Mouse (Mus musculus) granulocyte monocyte progenitor cell, adult 5-6 weeks (primary cell): ENCODE measurements at regions not wholly inside any gene's neighbourhood (a gene's known extent, or its start where the extent isn't known, plus 50 kb on each side); places are given as distances from the start of the nearest gene placed in this dataset.
A peak's percentile ranks its signal among the peaks of the same experiment; 100 is the strongest.

ENCODE experiments used
- ATAC-seq: replicated peaks from 2 replicates; pipeline ENCODE4 v1.8.0; 2016; ENCODE audit warnings: mild to moderate bottlenecking, moderate TSS enrichment, inconsistent platforms; ENCODE audit not compliant: poor library complexity, severe bottlenecking

DNA sequence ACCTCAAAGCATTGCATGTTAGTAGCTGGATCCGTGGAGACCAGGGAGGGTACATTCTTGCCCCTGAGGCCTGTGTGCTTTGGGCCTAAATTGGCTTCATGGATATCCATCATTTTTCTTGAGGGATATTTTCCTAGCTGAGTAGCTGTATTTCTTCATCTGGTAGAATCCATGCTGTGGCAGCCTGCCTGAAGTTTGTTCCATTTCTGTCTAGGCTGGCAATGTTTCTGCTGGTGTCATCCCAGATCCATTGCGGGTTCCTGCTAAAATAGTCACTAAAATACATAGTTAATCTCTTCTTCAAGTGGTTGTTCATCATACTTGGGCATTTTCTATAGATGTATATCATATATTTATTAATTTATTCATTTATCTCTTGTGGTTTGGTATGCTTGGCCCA, 253.7 kb downstream of the Olfm4 start:
- ATAC-seq: no peak

DNA sequence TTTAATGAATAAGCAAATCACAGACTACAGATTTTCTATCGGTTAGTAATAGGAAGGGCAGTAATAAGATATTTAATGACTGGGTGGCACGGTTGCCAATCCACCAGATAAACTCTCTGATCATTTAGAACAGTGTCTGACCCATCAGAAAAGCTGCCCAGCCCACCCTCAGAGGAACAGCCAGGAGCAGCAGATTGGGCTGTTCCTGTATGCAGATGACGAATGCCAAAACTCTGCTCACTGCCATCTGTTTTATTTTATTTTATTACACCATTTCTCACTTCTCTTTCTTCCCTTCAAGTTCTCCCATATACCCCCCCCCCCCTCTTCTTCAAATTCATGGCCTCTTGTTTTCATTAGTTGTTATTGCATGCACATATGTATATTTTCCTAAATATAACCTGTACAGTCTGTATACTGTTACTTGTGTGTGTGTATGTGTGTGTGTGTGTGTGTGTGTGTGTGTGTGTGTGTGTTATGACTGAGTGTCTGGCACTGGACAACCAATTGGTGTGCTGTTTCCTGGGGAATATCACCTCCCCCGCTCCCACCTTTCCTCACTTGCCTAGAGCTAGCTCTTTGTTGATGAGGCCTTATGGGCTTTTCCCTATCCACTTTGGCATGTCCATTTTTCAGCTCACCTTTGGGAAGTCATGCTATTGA, 260.9 kb downstream of the Olfm4 start:
- no peak for ATAC-seq

DNA sequence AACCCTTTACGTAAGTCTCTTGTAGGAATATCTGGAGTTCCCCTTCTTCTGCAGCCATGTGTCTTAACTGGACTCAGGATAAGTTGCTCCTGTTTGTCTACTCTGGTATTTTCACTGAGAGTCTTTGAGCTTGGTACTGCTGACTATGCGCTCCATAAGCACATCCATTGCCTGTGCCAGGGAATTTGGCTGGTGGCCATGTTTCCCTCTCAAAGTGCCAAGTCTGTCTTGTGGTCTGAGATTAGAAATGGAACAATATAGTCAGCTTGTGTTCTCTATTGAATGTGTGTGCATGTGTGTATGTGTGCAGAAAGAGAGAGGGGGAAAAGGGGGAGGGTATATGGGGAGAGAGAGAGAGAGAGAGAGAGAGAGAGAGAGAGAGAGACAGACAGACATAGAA, 263.7 kb downstream of the Olfm4 start:
- no peak for ATAC-seq

DNA sequence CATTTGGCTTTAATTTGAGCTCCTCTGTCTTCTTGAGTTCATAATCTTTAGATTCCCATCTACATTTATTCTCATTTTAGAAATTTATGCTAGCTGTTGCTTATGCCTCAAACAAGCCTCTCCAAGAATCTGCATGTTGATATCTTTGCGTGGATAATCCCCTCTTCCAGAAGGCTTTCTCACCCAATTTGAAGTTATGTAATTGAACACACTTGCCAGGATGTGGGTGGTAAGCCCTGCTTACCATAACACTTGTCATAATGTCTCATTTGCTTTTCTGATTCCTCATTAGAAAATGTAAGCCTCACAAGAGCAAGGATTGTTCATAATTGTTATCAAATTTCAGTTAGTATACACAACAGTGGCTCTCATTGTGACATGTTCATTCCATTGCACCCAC, 266.0 kb downstream of the Olfm4 start:
- ATAC-seq: no peak

DNA sequence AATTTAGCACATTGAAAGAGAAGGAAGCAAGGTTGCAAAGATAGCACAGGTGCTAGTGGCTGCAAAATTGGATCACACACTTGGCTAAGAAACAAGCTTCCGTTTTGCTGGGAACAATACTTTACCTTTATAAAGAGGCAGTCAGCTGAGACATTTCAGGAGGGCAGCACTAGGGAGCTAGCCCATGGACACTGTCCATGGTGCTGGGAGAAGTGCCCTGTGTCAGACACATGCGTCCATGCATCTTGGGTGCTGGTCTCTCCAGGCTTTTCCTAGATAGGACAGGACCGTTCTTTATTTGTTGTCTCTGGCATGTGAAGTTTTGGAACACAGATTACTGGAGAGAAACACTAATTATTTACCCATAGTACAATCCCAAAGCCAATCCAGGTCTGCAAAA, 273.2 kb downstream of the Olfm4 start:
- ATAC-seq: no peak

DNA sequence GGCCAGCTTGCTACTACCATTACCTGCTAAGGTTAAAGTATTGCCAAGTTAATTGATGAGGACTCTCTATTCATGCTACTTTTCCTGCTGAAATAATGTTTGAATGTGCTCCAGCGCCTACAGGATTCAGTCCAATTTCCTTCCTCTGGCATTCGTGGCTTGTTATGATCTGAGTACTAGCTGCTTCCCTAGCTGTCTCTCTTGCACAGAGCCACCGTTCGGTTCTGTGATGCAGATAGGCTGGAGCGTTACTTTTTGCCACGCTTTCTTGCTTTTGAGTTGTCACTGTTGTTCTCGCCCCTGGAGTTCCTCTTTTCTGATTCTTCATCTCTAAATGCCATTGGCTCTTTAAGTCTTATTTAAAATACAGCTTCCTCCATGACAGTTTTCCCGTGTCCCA, 279.3 kb downstream of the Olfm4 start:
- ATAC-seq: no peak

DNA sequence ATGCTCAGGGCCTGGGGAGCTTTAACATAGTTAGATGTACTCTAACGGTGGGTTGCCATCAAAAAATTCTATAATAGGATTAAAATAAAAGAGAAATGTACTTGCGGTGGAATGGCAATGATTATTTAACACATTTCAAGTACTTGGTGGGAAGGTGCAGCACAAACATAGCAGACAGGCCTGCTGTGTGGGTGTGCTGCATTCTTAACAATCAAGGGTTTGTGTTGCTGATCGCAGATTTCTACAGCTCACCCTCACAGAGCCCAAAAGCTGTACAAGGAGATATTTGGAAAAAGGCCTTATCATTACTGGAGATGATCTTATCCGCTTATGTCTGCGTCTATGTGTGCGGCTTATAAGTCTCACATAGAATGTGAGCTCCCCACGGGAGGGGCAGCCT, 281.2 kb downstream of the Olfm4 start:
- ATAC-seq: no peak

DNA sequence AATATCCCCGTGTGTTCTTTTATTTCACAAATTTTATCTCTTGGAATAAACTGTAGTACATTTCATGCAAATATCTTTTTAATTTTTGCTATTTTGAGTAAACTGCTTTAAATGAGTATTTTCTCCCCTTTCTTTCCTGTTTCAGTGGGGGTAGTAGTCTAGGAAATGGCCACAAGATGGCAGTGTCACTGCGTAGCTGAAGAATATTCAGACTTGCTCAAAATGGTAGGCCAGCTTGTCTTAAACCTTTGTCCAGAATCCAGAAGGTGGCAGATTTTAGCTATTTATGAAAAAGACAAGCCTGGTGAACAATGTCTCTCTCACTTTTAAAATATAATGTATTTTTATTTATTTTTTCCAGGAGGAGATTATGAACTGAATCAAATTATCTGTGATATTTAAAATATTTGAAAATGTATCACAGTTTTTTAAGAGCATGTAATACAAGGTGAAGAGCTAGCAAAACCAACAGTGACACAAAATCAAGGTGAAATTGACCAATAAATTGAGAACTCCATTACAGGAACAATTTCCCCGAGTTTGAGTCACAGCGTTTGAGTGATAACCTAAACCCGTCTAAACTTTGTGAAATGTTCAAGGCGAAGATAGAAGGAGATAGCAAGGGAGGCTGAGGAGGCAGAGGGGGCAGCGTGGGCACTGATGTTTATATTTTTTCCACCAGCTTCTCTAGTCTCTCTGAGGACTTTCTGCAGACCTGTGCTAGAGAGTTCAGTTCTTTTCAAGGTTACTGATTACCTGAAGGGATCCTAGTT, 285.5 kb downstream of the Olfm4 start:
- peak; percentile 37; the same call in 1 of the 2 replicates for ATAC-seq

DNA sequence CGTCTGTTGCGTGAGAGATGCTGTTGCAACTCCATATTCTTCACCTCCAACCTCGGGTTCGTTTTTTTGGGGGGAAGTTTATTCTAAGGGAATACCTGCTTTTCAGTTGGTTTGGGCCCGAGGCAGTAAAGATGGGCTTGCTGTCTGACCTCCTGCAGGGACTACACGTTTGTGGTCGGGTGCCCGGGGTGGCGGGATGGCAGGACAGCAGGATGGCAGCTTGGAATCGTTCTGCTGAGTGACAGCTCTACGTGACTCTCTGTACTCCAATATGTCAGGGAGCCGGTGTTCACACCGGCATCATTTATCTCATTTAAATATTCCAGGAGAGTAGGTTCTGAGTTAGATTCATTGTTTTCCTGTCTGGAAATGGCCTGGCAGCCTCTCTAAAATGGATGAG, 286.2 kb downstream of the Olfm4 start:
- ATAC-seq: no peak

DNA sequence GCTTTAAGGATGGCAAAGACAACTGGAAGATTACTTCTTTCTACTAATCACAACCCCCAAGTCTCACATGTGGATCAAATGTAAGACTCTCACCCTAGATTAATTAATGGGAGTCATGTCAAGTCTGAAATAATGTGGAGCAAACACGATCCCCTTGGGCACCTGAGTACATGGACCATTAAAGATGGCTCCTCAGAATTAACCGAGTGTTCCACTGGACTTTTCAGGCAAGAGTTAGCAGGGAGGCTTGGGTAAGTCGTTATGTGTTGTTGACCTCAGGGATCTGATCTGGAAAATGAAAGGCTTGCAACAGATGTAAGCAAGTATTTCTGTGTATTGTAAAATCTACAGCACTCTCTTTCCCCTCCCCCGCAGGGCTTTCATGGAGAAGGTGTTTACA, 296.3 kb downstream of the Olfm4 start:
- ATAC-seq: no peak

DNA sequence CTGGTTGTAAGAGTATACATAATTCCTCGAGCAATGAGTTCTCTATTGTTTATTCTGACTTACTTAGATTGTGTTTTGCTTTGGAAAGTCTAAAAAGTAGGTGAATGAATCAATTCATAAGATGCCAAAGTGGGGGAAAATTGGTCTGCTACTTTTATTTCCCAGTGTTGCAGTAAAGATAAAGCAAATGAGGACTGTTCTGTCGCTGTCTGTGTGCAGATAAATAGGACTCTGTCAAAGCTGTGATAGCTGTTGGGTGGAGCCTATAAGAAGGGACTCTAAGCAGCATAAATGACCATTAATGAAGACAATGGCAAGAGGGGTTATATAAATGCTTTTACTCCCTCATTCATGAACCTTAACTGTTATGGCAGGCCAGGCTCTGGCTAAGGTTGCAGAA, 299.8 kb downstream of the Olfm4 start:
- no peak for ATAC-seq

DNA sequence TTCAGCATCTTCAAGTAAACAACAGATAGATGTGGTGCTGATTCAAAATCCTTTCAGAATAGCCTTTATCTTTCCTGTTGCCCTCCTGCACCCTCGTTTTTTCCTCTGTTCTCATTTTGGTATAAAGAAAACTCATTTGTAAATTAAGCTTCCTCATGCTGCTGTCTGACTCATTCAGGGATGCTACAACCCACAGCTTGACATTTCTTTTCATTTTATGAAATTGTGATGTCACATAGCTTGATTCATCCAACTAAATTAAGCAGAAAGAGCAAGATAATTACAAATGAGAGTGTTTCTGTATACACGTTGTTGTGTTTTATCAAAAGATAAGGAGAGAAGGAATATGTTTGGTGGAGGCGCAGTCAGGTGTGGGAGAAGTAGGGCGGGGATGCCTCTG, 307.5 kb downstream of the Olfm4 start:
- ATAC-seq: no peak

DNA sequence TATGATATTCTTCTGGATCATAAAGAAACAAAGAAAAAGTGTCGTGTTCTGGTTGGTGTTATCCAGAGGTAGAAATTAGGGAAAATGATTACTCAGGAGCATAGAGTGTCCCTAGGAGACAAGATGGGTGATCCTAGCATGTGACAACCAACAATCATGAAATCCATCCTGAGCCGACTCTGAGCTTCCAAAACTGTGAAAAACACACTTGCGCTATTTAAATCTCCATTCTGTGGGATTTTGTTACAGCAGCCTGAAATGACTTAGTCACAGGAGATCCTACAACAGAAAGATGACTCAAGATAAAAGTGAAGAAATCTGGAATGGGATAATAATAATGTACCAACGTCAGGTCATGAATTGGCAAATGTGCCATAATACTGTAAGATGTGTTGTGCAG, 309.5 kb downstream of the Olfm4 start:
- ATAC-seq: no peak

DNA sequence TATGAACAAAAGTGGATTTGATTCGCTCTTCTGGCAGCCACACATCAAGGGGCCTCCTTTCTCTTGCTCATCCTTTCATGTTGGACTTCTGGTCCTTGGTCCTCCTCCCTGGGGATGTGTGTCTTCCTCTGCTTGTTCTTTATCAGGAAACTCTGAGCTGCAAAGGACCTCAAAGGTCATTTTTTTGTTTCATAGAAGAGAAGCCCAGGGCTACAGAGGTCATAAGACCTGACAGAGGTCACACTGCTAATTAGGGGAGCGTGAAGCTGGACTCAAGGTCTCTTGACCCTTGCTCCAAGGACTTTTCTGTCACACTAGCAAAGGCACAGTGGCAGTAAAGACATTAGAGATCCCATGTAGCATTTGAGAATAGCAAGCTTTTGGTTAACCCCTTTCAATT, 345.8 kb downstream of the Olfm4 start:
- no peak for ATAC-seq

DNA sequence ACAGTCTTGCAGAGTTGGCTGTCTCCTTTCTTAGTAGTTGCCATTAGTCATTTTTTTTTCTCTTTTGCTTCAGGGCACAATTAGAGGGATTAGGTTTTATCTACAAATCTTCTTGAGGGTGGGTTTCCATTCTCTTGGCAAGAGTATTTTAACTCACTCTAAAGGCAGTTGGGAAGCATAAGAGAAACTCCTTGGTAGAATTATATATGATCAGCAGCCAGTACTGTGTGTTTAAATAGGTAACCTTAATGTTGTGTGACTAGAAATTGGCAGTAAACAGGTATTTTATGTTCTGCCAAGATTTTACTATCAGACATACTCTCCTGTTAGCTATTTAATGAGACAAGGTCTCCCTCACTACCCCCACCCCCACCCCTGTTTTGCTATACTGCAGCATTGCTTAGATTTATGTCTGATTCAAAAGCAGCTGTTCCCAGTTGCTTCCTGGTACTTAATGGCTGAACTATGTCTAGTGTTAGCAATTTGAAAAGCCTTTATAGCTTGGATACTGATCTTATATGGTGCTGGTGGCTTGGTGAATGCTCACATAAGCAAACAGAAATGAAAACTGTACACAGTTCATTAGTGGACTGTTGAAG, 378.2 kb downstream of the Olfm4 start:
- no peak for ATAC-seq

DNA sequence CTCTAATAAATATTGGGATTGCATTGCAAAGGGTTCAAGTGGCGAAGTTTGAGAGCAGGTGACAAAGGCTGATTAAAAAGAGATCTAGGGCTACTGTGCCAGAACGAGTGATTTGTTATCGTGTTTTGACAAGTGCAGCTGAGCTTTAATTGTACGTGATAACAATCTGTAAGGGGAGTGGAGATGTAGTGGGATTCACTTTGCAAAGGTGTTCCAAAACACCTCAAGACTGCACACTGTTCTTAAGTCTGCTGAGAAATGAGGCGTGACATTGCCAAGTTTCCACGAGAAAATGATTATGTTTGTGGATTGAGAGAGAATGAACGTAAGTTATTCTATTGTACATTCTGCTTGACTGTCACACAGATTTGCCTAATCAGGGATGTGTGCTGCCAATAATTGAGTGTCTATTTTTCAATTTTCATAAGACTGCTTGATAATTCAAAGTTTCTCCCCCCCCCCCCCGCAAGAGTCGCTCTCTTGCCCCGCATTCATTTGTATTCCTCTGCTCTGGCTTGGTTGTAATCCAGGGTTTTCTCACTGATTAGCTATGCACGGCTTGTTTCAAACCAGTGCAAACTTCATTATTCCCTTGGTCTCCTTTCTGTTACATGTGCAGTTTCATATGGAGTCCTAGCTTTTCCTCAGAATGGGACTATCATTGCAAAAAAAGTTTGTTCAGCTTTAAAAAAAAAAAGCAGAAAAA, 385.7 kb downstream of the Olfm4 start:
- ATAC-seq: no peak

DNA sequence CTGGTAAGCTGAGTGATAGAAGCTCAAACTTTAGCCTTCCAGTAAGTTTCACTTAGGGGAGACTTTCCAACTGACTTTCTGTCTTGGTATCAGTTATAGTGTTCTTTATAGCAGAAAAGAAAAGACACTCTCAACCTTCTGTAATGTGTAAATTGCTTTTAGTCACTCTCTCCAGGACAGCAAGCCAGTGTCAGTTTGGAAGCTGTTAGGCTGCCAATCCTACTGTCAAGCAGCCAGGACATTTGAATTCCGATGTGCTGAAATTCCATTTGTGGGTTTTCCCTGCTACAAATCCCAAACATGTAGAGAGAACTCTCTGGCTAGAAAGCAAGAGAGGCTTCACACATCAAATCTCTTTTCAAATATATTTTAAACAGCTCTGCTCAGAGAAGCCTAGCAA, 390.4 kb downstream of the Olfm4 start:
- no peak for ATAC-seq

DNA sequence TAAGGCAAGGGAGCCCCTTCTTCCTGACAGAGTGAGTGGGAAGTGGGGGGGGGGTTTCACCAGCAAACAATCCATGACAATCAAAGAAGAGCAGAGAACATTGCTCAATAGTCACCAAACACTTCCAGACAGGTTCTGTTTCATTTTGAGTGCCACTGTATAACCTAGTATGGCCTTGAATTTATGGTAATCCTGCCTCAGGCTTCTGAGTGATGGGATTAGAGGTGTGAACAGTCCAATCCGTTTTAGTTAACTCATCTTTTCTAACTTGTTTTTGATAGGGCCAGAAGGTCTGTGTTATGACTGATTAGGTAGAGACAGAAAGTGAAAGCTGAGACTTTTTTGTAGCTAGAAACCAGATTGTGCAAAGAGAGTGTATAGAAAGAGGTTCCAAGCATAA, 393.2 kb downstream of the Olfm4 start:
- ATAC-seq: no peak

DNA sequence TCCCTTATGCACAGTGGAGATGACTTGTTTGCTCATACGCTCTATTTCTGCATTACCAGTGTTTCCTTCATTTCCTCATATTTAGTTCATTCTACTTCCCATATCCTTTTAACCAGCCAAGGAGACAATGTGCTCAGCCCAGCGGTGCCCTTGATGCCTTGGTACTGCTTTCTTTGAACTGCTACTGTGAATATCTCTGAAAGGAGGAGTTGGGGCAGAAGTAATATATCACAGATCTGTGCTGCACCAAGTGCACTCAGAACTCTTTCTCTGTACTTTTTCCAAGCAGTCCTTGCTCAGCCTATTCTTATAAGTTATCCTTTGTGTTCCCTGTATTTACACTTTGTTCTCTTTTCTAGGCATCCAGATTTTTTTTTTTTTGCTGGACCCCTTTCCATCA, 407.5 kb downstream of the Olfm4 start:
- no peak for ATAC-seq

DNA sequence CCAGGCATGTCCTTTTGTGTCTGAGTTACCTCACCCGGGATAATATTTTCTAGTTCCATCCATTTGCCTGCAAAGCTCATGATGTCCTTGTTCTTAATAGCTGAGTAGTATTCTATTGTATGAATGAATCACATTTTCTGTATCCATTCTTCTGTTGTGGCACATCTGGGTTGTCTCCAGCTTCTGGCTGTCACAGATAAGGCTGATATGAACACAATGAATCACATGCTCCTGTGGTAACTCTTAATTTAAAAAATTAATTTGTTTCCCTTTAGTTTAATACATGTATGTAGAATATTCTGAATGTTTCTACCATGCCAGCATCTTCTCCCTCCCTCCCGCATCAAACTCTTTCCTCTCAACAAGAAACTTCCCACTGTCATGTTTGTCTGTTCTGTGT, 424.4 kb downstream of the Olfm4 start:
- ATAC-seq: no peak

DNA sequence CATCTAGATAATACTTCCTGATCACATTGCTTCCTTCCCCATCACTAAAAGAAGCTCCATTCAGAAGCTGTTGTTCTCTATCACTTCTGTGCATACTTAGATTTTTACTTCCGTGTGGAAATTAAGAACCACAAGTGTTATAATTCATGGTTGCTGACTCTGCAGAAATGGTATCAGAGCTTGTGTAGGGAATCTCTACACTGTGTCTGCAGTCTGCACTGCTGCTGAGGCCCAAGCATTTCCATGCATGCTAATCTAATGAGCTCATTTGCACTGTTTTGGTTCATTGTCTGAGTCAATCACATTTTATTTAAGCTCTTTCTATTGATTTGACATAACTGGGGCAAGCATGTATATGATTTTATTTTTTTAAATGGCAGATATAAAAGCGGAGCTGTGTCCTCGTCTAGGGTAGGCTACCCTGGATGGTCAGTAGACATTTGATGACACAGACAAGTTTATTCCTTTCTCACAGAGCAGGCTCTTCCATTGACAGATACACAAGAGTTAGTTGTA, 435.0 kb downstream of the Olfm4 start:
- ATAC-seq: no peak
